Mouse (Mus musculus): ENCODE measurements at regions not wholly inside any gene's neighbourhood (a gene's known extent, or its start where the extent isn't known, plus 50 kb on each side); places are given as distances from the start of the nearest gene placed in this dataset.

DNA sequence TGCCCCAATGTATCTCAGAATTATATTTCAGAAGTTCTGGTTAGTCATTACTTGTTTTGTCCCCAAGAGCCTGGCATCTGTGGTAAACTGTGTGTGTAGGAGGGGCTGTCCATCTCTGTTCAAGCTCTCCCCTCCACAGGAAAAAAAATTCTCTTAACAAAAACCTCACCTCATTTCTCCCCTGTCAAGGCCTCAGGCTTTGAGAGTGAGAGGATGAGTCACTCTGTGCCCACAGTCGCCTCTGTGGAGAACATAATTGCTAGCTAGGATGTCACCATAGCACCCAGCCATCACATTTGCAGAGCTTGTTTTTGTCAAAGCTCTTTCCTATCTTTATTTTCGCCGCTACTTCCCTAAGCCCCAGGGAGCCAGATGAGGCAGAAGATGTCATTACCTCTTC is 63.6 kb upstream of the Las1l start:
- TF ChIP-seq CTCF (IDR thresholded peaks at IDR 0.05) (no peak), EP300 (IDR thresholded peaks at IDR 0.05) (no peak)
